11 mouse cellular contexts compared by ENCODE assay signal in the genomic region with DNA sequence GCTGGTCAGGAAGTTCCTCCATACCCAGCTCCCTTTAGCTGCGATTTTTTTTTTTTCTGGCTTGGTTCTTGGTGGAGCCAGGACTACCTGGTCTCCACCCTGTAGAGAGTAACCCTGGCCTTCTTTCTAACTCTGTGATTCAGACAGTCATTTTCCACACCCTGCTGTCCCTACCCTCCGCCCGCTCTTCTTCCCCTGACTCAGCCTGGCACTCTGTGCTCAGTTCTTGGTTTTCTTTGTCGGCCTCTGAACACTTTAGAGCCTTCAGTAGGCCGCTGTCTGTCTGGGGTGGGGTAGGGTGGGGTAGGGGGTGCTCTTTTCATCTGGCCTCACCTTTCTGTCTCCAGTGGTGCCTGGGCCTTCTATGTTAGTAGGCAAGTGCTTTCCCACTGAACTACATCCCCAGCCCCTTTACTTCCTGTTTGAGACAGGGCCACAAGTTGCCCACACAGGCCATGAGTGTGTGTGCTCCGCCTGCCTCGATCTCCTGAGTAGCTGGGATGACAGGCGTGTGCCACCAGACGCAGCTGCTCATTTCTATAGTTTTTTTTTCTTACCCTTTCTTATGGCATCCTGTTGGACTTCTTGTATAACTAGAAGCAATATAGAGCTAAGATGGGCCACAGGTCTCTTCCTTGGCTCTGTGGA. TPM values are rescaled to one million over a fixed set of nuclear protein-coding genes. Genes with fewer than 3 reads are reported as not detected.
DNase-seq lines count a peak whose midpoint lies in the region; ATAC-seq lines count a peak whose summit lies in the region.
"Had no signal": no experiment of that assay in that cellular context is flagged by ENCODE, and none has a peak within 500 bp of the region (broad histone marks: within the 10 kb centered on the region; RNA-seq: fewer than 3 reads in every experiment).

No protein-coding gene starts in this region.

- no peaks in the 10 kb centered on the region for H3K27me3 ChIP-seq in heart, embryonic 12.5 days (replicated peaks)
- no peaks in the 10 kb centered on the region for H3K27me3 ChIP-seq in embryonic facial prominence, embryonic 10.5 days (replicated peaks; ENCODE audit: low read depth, poor library complexity, severe bottlenecking)

- no peak overlapping the region for H3K9ac ChIP-seq in heart, embryonic 12.5 days

- no peak for ATAC-seq in heart, embryonic 12.5 days (ENCODE audit: insufficient number of reproducible peaks, low FRiP score)
- no peak for ATAC-seq in erythroblast, adult 5-6 weeks (replicated peaks; ENCODE audit: low FRiP score, poor library complexity, severe bottlenecking)

- WGBS in heart, embryonic 12.5 days: 75% methylated on average over 9 of the region's 9 CpGs
- 87% methylated on average over 9 of the region's 9 CpGs for WGBS in embryonic facial prominence, embryonic 10.5 days
- WGBS in macrophage (ENCODE audit: missing documents): 41% methylated on average over 9 of the region's 9 CpGs

- H3K36me3 ChIP-seq in heart, embryonic 12.5 days: peaks cover 6% of the 10 kb centered on the region; the same call in 1 of the 2 replicates
- H3K36me3 ChIP-seq in embryonic facial prominence, embryonic 10.5 days (replicated peaks): peaks cover 11% of the 10 kb centered on the region; the same call in 1 of the 2 replicates
- no peaks in the 10 kb centered on the region for H3K36me3 ChIP-seq in macrophage (ENCODE audit: inconsistent target)

- H3K9me3 ChIP-seq in heart, embryonic 12.5 days (replicated peaks): no peaks in the 10 kb centered on the region
- H3K9me3 ChIP-seq in embryonic facial prominence, embryonic 10.5 days: no peaks in the 10 kb centered on the region

- peaks cover 58% of the 10 kb centered on the region for H3K4me1 ChIP-seq in heart, embryonic 12.5 days (replicated peaks)
- peaks cover 63% of the 10 kb centered on the region for H3K4me1 ChIP-seq in embryonic facial prominence, embryonic 10.5 days

- no peak for DNase-seq in heart, adult 11 months
- DNase-seq in 416B (ENCODE audit: low read depth): peak; percentile 48
- DNase-seq in embryonic facial prominence, embryonic 10.5 days (ENCODE audit: low spot score): no peak
- DNase-seq in right cerebral cortex, adult 18-20 months: no peak
- no peak for DNase-seq in heart, adult 8-10 months (ENCODE audit: low spot score)
- DNase-seq: cerebellum, adult 11-12 months; heart, adult 2 months had no signal

- no peak overlapping the region for H3K4me2 ChIP-seq in heart, embryonic 12.5 days

- H3K79me2 ChIP-seq in macrophage (ENCODE audit: inconsistent target): peaks cover 90% of the 10 kb centered on the region

- H3K4me3 ChIP-seq in heart, embryonic 12.5 days: no peak overlapping the region
- H3K4me3 ChIP-seq in embryonic facial prominence, embryonic 10.5 days: no peak overlapping the region
- no peak overlapping the region for H3K4me3 ChIP-seq in macrophage (ENCODE audit: inconsistent target)
- H3K4me3 ChIP-seq: heart, adult 2 months had no signal

- H3K27ac ChIP-seq in heart, embryonic 12.5 days (ENCODE audit: poor library complexity, severe bottlenecking): peak overlapping the region; percentile 12; the same call in 1 of the 2 replicates
- peak overlapping the region; percentile 49; the same call in 1 of the 2 replicates for H3K27ac ChIP-seq in embryonic facial prominence, embryonic 10.5 days (replicated peaks)
- H3K27ac ChIP-seq in macrophage: peak overlapping the region; percentile 31
- H3K27ac ChIP-seq: heart, adult 2 months had no signal

RNA-seq across cellular contexts. Expression of gene Mink1, which starts 17.2 kb away (rescaled TPM):
- 13.7 and 14.8 TPM in 2 replicates for polyA plus RNA-seq in heart, embryonic 12.5 days (2016; fragmentation: Nextera tagmentation; extraction: Ambion mirVana)
- 14.6 and 15.2 TPM in 2 replicates for polyA plus RNA-seq in embryonic facial prominence, embryonic 10.5 days (2016; fragmentation: Nextera tagmentation; extraction: Ambion mirVana)
- 100 to 1,000 TPM in 24 of 26 experiments, 10 to 100 TPM in 2; 86.2 to 379 (median 281) TPM for total RNA-seq in macrophage (2018; cell fraction: chromatin; rRNA removed)
- 10 to 100 TPM; 40.2 to 69.7 (median 56.6) TPM for total RNA-seq in macrophage (2018; cell fraction: cytosol; rRNA removed)
- total RNA-seq in macrophage (2018; cell fraction: nucleus; rRNA removed): 100 to 1,000 TPM in 18 of 26 experiments, 10 to 100 TPM in 8; 63.4 to 206 (median 135) TPM
- 23.4 to 63.5 TPM (median 51.1 TPM) in 3 replicates for polyA plus RNA-seq in macrophage (2018)
- 3.6 and 6.0 TPM in 2 replicates for total RNA-seq in erythroblast, adult 5-6 weeks (2015; ENCODE audit: low replicate concordance)
- total RNA-seq in erythroblast, adult 5-6 weeks (2017; ENCODE audit: low replicate concordance): 0.98 and 1.3 TPM in 2 replicates
- 10 to 100 TPM; 47.8 to 52.8 (median 49.4) TPM for total RNA-seq in heart, adult 8-10 months (2022)

RNA-seq across cellular contexts. Expression of gene 4930544D05Rik, which starts 35.8 kb away (rescaled TPM):
- not detected in 2 replicates for polyA plus RNA-seq in heart, embryonic 12.5 days (2016; fragmentation: Nextera tagmentation; extraction: Ambion mirVana)
- polyA plus RNA-seq in embryonic facial prominence, embryonic 10.5 days (2016; fragmentation: Nextera tagmentation; extraction: Ambion mirVana): not detected in 2 replicates
- 1 to 10 TPM in 8 of 26 experiments, not detected in 18; 1.2 to 2.3 (median 1.4) TPM for total RNA-seq in macrophage (2018; cell fraction: chromatin; rRNA removed)
- total RNA-seq in macrophage (2018; cell fraction: cytosol; rRNA removed): under 1 TPM in 1 of 26 experiments, not detected in 25; 0.23 TPM
- 1 to 10 TPM in 1 of 26 experiments, not detected in 25; 1.6 TPM for total RNA-seq in macrophage (2018; cell fraction: nucleus; rRNA removed)
- polyA plus RNA-seq in macrophage (2018): not detected in 3 replicates
- not detected in 2 replicates for total RNA-seq in erythroblast, adult 5-6 weeks (2015; ENCODE audit: low replicate concordance)
- total RNA-seq in erythroblast, adult 5-6 weeks (2017; ENCODE audit: low replicate concordance): not detected in 2 replicates
- not detected for total RNA-seq in heart, adult 8-10 months (2022)
- total RNA-seq: heart, adult 2 months had no signal

RNA-seq across cellular contexts. Expression of gene Chrne, which starts 39.2 kb away (rescaled TPM):
- 0.37 TPM in 1 of 2 replicates, not detected in the other for polyA plus RNA-seq in heart, embryonic 12.5 days (2016; fragmentation: Nextera tagmentation; extraction: Ambion mirVana)
- not detected in 2 replicates for polyA plus RNA-seq in embryonic facial prominence, embryonic 10.5 days (2016; fragmentation: Nextera tagmentation; extraction: Ambion mirVana)
- under 1 TPM in 2 of 26 experiments, not detected in 24; 0.56 to 0.80 TPM for total RNA-seq in macrophage (2018; cell fraction: chromatin; rRNA removed)
- total RNA-seq in macrophage (2018; cell fraction: cytosol; rRNA removed): under 1 TPM in 1 of 26 experiments, not detected in 25; 0.43 TPM
- under 1 TPM in 1 of 26 experiments, not detected in 25; 0.89 TPM for total RNA-seq in macrophage (2018; cell fraction: nucleus; rRNA removed)
- not detected in 3 replicates for polyA plus RNA-seq in macrophage (2018)
- not detected in 2 replicates for total RNA-seq in erythroblast, adult 5-6 weeks (2015; ENCODE audit: low replicate concordance)
- not detected in 2 replicates for total RNA-seq in erythroblast, adult 5-6 weeks (2017; ENCODE audit: low replicate concordance)
- not detected for total RNA-seq in heart, adult 8-10 months (2022)
- total RNA-seq: heart, adult 2 months had no signal
- polyA plus RNA-seq: heart, adult 2 months had no signal

RNA-seq across cellular contexts. Expression of gene Pld2, which starts 40.0 kb away (rescaled TPM):
- 12.6 TPM in 2 replicates for polyA plus RNA-seq in heart, embryonic 12.5 days (2016; fragmentation: Nextera tagmentation; extraction: Ambion mirVana)
- 3.2 and 3.7 TPM in 2 replicates for polyA plus RNA-seq in embryonic facial prominence, embryonic 10.5 days (2016; fragmentation: Nextera tagmentation; extraction: Ambion mirVana)
- 100 to 1,000 TPM; 111 to 303 (median 185) TPM for total RNA-seq in macrophage (2018; cell fraction: chromatin; rRNA removed)
- total RNA-seq in macrophage (2018; cell fraction: cytosol; rRNA removed): 10 to 100 TPM; 15.3 to 36.4 (median 23.9) TPM
- 100 to 1,000 TPM in 13 of 26 experiments, 10 to 100 TPM in 13; 45.6 to 248 (median 103) TPM for total RNA-seq in macrophage (2018; cell fraction: nucleus; rRNA removed)
- 19.1 to 36.3 TPM (median 25.0 TPM) in 3 replicates for polyA plus RNA-seq in macrophage (2018)
- 0.42 TPM in 1 of 2 replicates, not detected in the other for total RNA-seq in erythroblast, adult 5-6 weeks (2015; ENCODE audit: low replicate concordance)
- not detected in 2 replicates for total RNA-seq in erythroblast, adult 5-6 weeks (2017; ENCODE audit: low replicate concordance)
- total RNA-seq in heart, adult 8-10 months (2022): 1 to 10 TPM; 6.2 to 8.6 (median 8.2) TPM

RNA-seq across cellular contexts. Expression of gene Gm40193, which starts 47.1 kb away (rescaled TPM):
- polyA plus RNA-seq in heart, embryonic 12.5 days (2016; fragmentation: Nextera tagmentation; extraction: Ambion mirVana): not detected in 2 replicates
- polyA plus RNA-seq in embryonic facial prominence, embryonic 10.5 days (2016; fragmentation: Nextera tagmentation; extraction: Ambion mirVana): not detected in 2 replicates
- total RNA-seq in macrophage (2018; cell fraction: chromatin; rRNA removed): not detected
- total RNA-seq in macrophage (2018; cell fraction: cytosol; rRNA removed): not detected
- not detected for total RNA-seq in macrophage (2018; cell fraction: nucleus; rRNA removed)
- polyA plus RNA-seq in macrophage (2018): not detected in 3 replicates
- total RNA-seq in erythroblast, adult 5-6 weeks (2015; ENCODE audit: low replicate concordance): not detected in 2 replicates
- not detected in 2 replicates for total RNA-seq in erythroblast, adult 5-6 weeks (2017; ENCODE audit: low replicate concordance)
- total RNA-seq in heart, adult 8-10 months (2022): not detected
- total RNA-seq: heart, adult 2 months had no signal
- polyA plus RNA-seq: heart, adult 2 months; testis, adult 2 months had no signal
